Mouse (Mus musculus) embryonic facial prominence, embryonic 15.5 days (tissue): ENCODE results near the gene Oas2. TPM values are rescaled to one million over a fixed set of nuclear protein-coding genes. Genes with fewer than 3 reads are reported as not detected.
A peak's percentile ranks its signal among the peaks of the same experiment; 100 is the strongest.

Source experiments
- ATAC-seq: fragments of 200-750 bp; cut with Nextera tagmentation; 2 replicates; pipeline ENCODE4 v1.8.0; 2017; ENCODE audit warnings: low read depth, moderate TSS enrichment; ENCODE audit not compliant: insufficient number of reproducible peaks, low FRiP score, low TSS enrichment
- H3K27ac ChIP-seq: fragments of 300-500 bp; sonication (generic); replicated peaks from 2 replicates; pipeline ENCODE4 v1.5.1; 2015; ENCODE audit warnings: mild to moderate bottlenecking, inconsistent platforms
- H3K27me3 ChIP-seq: fragments of 300-500 bp; sonication (generic); 2 replicates; pipeline ENCODE4 v1.6.1; 2015; ENCODE audit warnings: inconsistent platforms
- H3K36me3 ChIP-seq: fragments of 300-500 bp; sonication (generic); 2 replicates; pipeline ENCODE4 v1.6.1; 2015; ENCODE audit warnings: mild to moderate bottlenecking, inconsistent platforms
- H3K4me1 ChIP-seq: fragments of 300-500 bp; sonication (generic); 2 replicates; pipeline ENCODE4 v1.6.1; 2015; ENCODE audit warnings: inconsistent platforms
- H3K4me2 ChIP-seq: fragments of 300-500 bp; sonication (generic); replicated peaks from 2 replicates; pipeline ENCODE4 v1.6.1; 2015; ENCODE audit warnings: mild to moderate bottlenecking, inconsistent platforms
- H3K4me3 ChIP-seq: fragments of 300-500 bp; sonication (generic); replicated peaks from 2 replicates; pipeline ENCODE4 v1.5.1; 2015; ENCODE audit warnings: mild to moderate bottlenecking, inconsistent platforms
- H3K9ac ChIP-seq: fragments of 300-500 bp; sonication (generic); 2 replicates; pipeline ENCODE4 v1.6.1; 2015; ENCODE audit warnings: inconsistent platforms
- H3K9me3 ChIP-seq: fragments of 300-500 bp; sonication (generic); replicated peaks from 2 replicates; pipeline ENCODE4 v1.6.1; 2016; ENCODE audit warnings: inconsistent platforms
- WGBS: fragments of 180-500 bp; shearing (Covaris S2); methylation state at CpG from one replicate; pipeline ENCODE4 v1.1.7; 2015; 5-methylcytosine and 5-hydroxymethylcytosine counted together
- polyA plus RNA-seq: library from polyadenylated mRNA; unstranded; fragments of >200 nt; fragmentation: Nextera tagmentation; extraction: Ambion mirVana; gene quantifications from 2 replicates; pipeline ENCODE4 v1.2.1, GENCODE M21; 2015

Oas2 gene
- polyA plus RNA-seq, 1 experiment from 2014 or later: 1.3 TPM

- Histone ChIP-seq H3K4me2 (no peak overlapping the region), H3K9ac (no peak overlapping the region), H3K4me1 (0 out of 2 replicates have a peak, but pooled peaks cover 11% of the 10 kb centered on the region), H3K36me3 (no peaks in the 10 kb centered on the region), H3K9me3 (no peaks in the 10 kb centered on the region), H3K27ac (no peak overlapping the region), H3K27me3 (no peaks in the 10 kb centered on the region), H3K4me3 (no peak overlapping the region)
- ATAC-seq: no peak
- WGBS: 64% methylated on average over 14 of the region's 14 CpGs
These were observed 25.8 kb upstream of the Oas2 start for GRCm38 (mm10) chr5:120775287-120775985.

- Histone ChIP-seq H3K27ac (no peak overlapping the region), H3K36me3 (no peaks in the 10 kb centered on the region), H3K4me3 (no peak overlapping the region), H3K27me3 (no peaks in the 10 kb centered on the region), H3K4me2 (no peak overlapping the region), H3K4me1 (no peaks in the 10 kb centered on the region), H3K9me3 (no peaks in the 10 kb centered on the region), H3K9ac (no peak overlapping the region)
- WGBS: 57% methylated on average over 3 of the region's 3 CpGs
- ATAC-seq: no peak
These were observed 19.7 kb upstream of the Oas2 start for GRCm38 (mm10) chr5:120769396-120769795.

GRCm38 (mm10) chr5:120765010-120765409 lies 15.4 kb upstream of the Oas2 start:
- no peaks in the 10 kb centered on the region for H3K36me3 ChIP-seq
- no peak for ATAC-seq
- H3K9me3 ChIP-seq: no peaks in the 10 kb centered on the region
- H3K4me2 ChIP-seq: no peak overlapping the region
- no peak overlapping the region for H3K27ac ChIP-seq
- H3K9ac ChIP-seq: no peak overlapping the region
- H3K4me1 ChIP-seq: no peaks in the 10 kb centered on the region
- 0 out of 2 replicates have a peak, but pooled peaks cover 3% of the 10 kb centered on the region for H3K27me3 ChIP-seq
- 73% methylated on average over 8 of the region's 8 CpGs for WGBS
- H3K4me3 ChIP-seq: no peak overlapping the region

- ATAC-seq: 0 out of 2 replicates have a peak, but pooled peaks have one; percentile 34
- no peaks in the 10 kb centered on the region for H3K4me1 ChIP-seq
- H3K4me2 ChIP-seq: no peak overlapping the region
- no peaks in the 10 kb centered on the region for H3K36me3 ChIP-seq
- no peak overlapping the region for H3K9ac ChIP-seq
- H3K9me3 ChIP-seq: no peaks in the 10 kb centered on the region
- H3K27me3 ChIP-seq: peaks cover 3% of the 10 kb centered on the region; the same call in 1 of the 2 replicates
- 28% methylated on average over 6 of the region's 6 CpGs for WGBS
- H3K4me3 ChIP-seq: no peak overlapping the region
- H3K27ac ChIP-seq: no peak overlapping the region
These were observed 12.2 kb upstream of the Oas2 start for GRCm38 (mm10) chr5:120761901-120762300.

- no peaks in the 10 kb centered on the region; the same call in 1 of the 2 replicates for H3K27me3 ChIP-seq
- WGBS: 89% methylated on average over 4 of the region's 4 CpGs
These were observed 4.6 kb upstream of the Oas2 start for GRCm38 (mm10) chr5:120754215-120754614.

GRCm38 (mm10) chr5:120752786-120753185 lies 3.1 kb upstream of the Oas2 start:
- H3K36me3 ChIP-seq: no peaks in the 10 kb centered on the region
- no peak overlapping the region for H3K4me2 ChIP-seq
- H3K4me1 ChIP-seq: no peaks in the 10 kb centered on the region
- no peaks in the 10 kb centered on the region for H3K9me3 ChIP-seq
- H3K9ac ChIP-seq: no peak overlapping the region
- H3K4me3 ChIP-seq: no peak overlapping the region
- 77% methylated on average over 3 of the region's 3 CpGs for WGBS
- ATAC-seq: no peak
- no peaks in the 10 kb centered on the region for H3K27me3 ChIP-seq
- no peak overlapping the region for H3K27ac ChIP-seq

More at GRCm38 (mm10) chr5:120754215-120754614, 4.6 kb upstream of the Oas2 start:
- no peak for ATAC-seq
- H3K9ac ChIP-seq: no peak overlapping the region
- H3K27ac ChIP-seq: no peak overlapping the region
- H3K4me2 ChIP-seq: no peak overlapping the region
- H3K36me3 ChIP-seq: no peaks in the 10 kb centered on the region
- no peaks in the 10 kb centered on the region for H3K9me3 ChIP-seq
- H3K4me3 ChIP-seq: no peak overlapping the region
- H3K4me1 ChIP-seq: no peaks in the 10 kb centered on the region

- Histone ChIP-seq H3K27me3 (no peaks in the 10 kb centered on the region), H3K9ac (no peak overlapping the region), H3K4me2 (no peak overlapping the region), H3K36me3 (no peaks in the 10 kb centered on the region), H3K27ac (no peak overlapping the region), H3K4me3 (no peak overlapping the region), H3K9me3 (no peaks in the 10 kb centered on the region), H3K4me1 (no peaks in the 10 kb centered on the region)
- ATAC-seq: no peak
- 61% methylated on average over 3 of the region's 3 CpGs for WGBS
These were observed 1.6 kb upstream of the Oas2 start for GRCm38 (mm10) chr5:120751206-120751605.

- H3K4me2 ChIP-seq: no peak overlapping the region
- H3K4me3 ChIP-seq: no peak overlapping the region
- no peak for ATAC-seq
- no peaks in the 10 kb centered on the region for H3K9me3 ChIP-seq
- H3K36me3 ChIP-seq: no peaks in the 10 kb centered on the region
- no peaks in the 10 kb centered on the region for H3K4me1 ChIP-seq
- H3K9ac ChIP-seq: no peak overlapping the region
- no peaks in the 10 kb centered on the region; the same call in 1 of the 2 replicates for H3K27me3 ChIP-seq
- H3K27ac ChIP-seq: no peak overlapping the region
- 7% methylated on average over 5 of the region's 5 CpGs for WGBS
These were observed 3.2 kb downstream of the Oas2 start for GRCm38 (mm10) chr5:120746451-120746850.

GRCm38 (mm10) chr5:120742125-120742524 lies 7.5 kb downstream of the Oas2 start:
- Histone ChIP-seq H3K36me3 (no peaks in the 10 kb centered on the region), H3K27ac (no peak overlapping the region), H3K9ac (no peak overlapping the region), H3K9me3 (no peaks in the 10 kb centered on the region), H3K4me2 (no peak overlapping the region), H3K4me1 (no peaks in the 10 kb centered on the region), H3K4me3 (no peak overlapping the region), H3K27me3 (no peaks in the 10 kb centered on the region; the same call in 1 of the 2 replicates)
- WGBS: 32% methylated on average over 4 of the region's 4 CpGs
- no peak for ATAC-seq

- H3K4me2 ChIP-seq: no peak overlapping the region
- WGBS: 60% methylated on average over 14 of the region's 14 CpGs
- no peak overlapping the region for H3K9ac ChIP-seq
- ATAC-seq: no peak
- no peaks in the 10 kb centered on the region for H3K9me3 ChIP-seq
- H3K4me3 ChIP-seq: no peak overlapping the region
- no peaks in the 10 kb centered on the region for H3K4me1 ChIP-seq
- H3K27ac ChIP-seq: no peak overlapping the region
- H3K36me3 ChIP-seq: no peaks in the 10 kb centered on the region
- H3K27me3 ChIP-seq: no peaks in the 10 kb centered on the region; the same call in 1 of the 2 replicates
These were observed 15.2 kb downstream of the Oas2 start for GRCm38 (mm10) chr5:120734380-120734990.

- no peaks in the 10 kb centered on the region for H3K9me3 ChIP-seq
- 88% methylated on average over 3 of the region's 3 CpGs for WGBS
- H3K4me1 ChIP-seq: no peaks in the 10 kb centered on the region
- no peak overlapping the region for H3K27ac ChIP-seq
- H3K36me3 ChIP-seq: no peaks in the 10 kb centered on the region
- H3K4me2 ChIP-seq: no peak overlapping the region
- no peak overlapping the region for H3K4me3 ChIP-seq
- H3K27me3 ChIP-seq: no peaks in the 10 kb centered on the region
- no peak overlapping the region for H3K9ac ChIP-seq
- ATAC-seq: no peak
These were observed 16.0 kb downstream of the Oas2 start for GRCm38 (mm10) chr5:120733696-120734095.
